Comparison of ENCODE assay signal across 22 mouse cellular contexts in genomic region chr2:60682554-60682953, GRCm38 (mm10). TPM values are rescaled to one million over a fixed set of nuclear protein-coding genes. Genes with fewer than 3 reads are reported as not detected.
"Had no signal": no experiment of that assay in that cellular context is flagged by ENCODE, and none has a peak within 500 bp of the region (broad histone marks: within the 10 kb centered on the region; RNA-seq: fewer than 3 reads in every experiment).

No protein-coding gene starts in this region.

- H3K27me3 ChIP-seq: liver, embryonic 12.5 days; lung, embryonic 15.5 days; midbrain, embryonic 12.5 days had no signal

- DNase-seq: lung, adult 2 months; lung, postnatal 14 days; lung, postnatal 4 days; midbrain, embryonic 14.5 days; retina, postnatal 1 day; right cerebral cortex, adult 18-20 months; right cerebral cortex, postnatal 25 days; right cerebral cortex, postnatal 4 days; spleen, adult 18-20 months; thymus, adult 2 months; thymus, postnatal 25 days; thymus, postnatal 4 days had no signal

- ATAC-seq: liver, embryonic 12.5 days; midbrain, embryonic 16.5 days had no signal

- H3K4me1 ChIP-seq: liver, embryonic 12.5 days; midbrain, embryonic 10.5 days; midbrain, embryonic 12.5 days had no signal

- H3K27ac ChIP-seq: liver, embryonic 12.5 days; liver, embryonic 14.5 days; lung, embryonic 15.5 days; midbrain, embryonic 10.5 days; midbrain, embryonic 12.5 days had no signal

- H3K36me3 ChIP-seq: liver, embryonic 12.5 days; lung, embryonic 15.5 days; midbrain, embryonic 10.5 days; midbrain, embryonic 12.5 days had no signal

- H3K9me3 ChIP-seq: liver, embryonic 12.5 days; lung, embryonic 15.5 days; midbrain, embryonic 10.5 days; midbrain, embryonic 12.5 days had no signal

- H3K4me3 ChIP-seq: liver, embryonic 12.5 days; lung, embryonic 15.5 days; midbrain, embryonic 10.5 days; midbrain, embryonic 12.5 days; myocyte had no signal

- H3K9ac ChIP-seq: liver, embryonic 12.5 days; liver, embryonic 14.5 days; lung, embryonic 15.5 days; midbrain, embryonic 12.5 days had no signal

- H3K4me2 ChIP-seq: liver, embryonic 12.5 days; lung, embryonic 15.5 days; midbrain, embryonic 12.5 days had no signal

RNA-seq across cellular contexts. Expression of gene Itgb6, which starts 39.9 kb away (rescaled TPM):
- total RNA-seq: megakaryocyte, adult 5-6 weeks; megakaryocyte-erythroid progenitor cell, adult 5-6 weeks had no signal
- polyA plus RNA-seq: midbrain, embryonic 14.5 days; midbrain, embryonic 16.5 days; testis, adult 2 months had no signal
